Mouse (Mus musculus): ENCODE measurements at regions not wholly inside any gene's neighbourhood (a gene's known extent, or its start where the extent isn't known, plus 50 kb on each side); places are given as distances from the start of the nearest gene placed in this dataset.
A peak's percentile ranks its signal among the peaks of the same experiment; 100 is the strongest.

- Histone ChIP-seq H3K4me1 (replicated peaks) (no peaks in the 10 kb centered on the region), H3K27me3 (ENCODE audit: insufficient read depth, poor library complexity, severe bottlenecking) (no peaks in the 10 kb centered on the region), H3K27ac (no peak overlapping the region), H3K4me3 (no peak overlapping the region), H3K9me3 (no peaks in the 10 kb centered on the region), H3K36me3 (no peaks in the 10 kb centered on the region)
- no peak for DNase-seq (ENCODE audit: low spot score)
- 74% methylated on average over 4 of the region's 4 CpGs for WGBS
These were observed 237.5 kb upstream of the Zic3 start for GRCm38 (mm10) chrX:57784959-57785358.

GRCm38 (mm10) chrX:57787615-57788014, 234.9 kb upstream of the Zic3 start:
- no peak for DNase-seq (ENCODE audit: low spot score)
- H3K27ac ChIP-seq, result no peak overlapping the region
- H3K27me3 ChIP-seq (ENCODE audit: insufficient read depth, poor library complexity, severe bottlenecking), result no peaks in the 10 kb centered on the region
- H3K9me3 ChIP-seq, result no peaks in the 10 kb centered on the region
- H3K36me3 ChIP-seq, result no peaks in the 10 kb centered on the region
- WGBS, result 84% methylated on average over 1 of the region's 1 CpGs
- H3K4me1 ChIP-seq (replicated peaks), result no peaks in the 10 kb centered on the region
- H3K4me3 ChIP-seq, result no peak overlapping the region

GRCm38 (mm10) chrX:57797956-57798355, 224.5 kb upstream of the Zic3 start:
- Histone ChIP-seq H3K4me1 (replicated peaks) (peaks cover 9% of the 10 kb centered on the region; the same call in 1 of the 2 replicates), H3K4me3 (no peak overlapping the region), H3K27ac (peak overlapping the region; percentile 53; the same call in 1 of the 2 replicates), H3K27me3 (ENCODE audit: insufficient read depth, poor library complexity, severe bottlenecking) (no peaks in the 10 kb centered on the region), H3K9me3 (no peaks in the 10 kb centered on the region), H3K36me3 (no peaks in the 10 kb centered on the region)
- peak; percentile 23 for DNase-seq (ENCODE audit: low spot score)
- 40% methylated on average over 6 of the region's 6 CpGs for WGBS

- no peaks in the 10 kb centered on the region for H3K27me3 ChIP-seq (ENCODE audit: insufficient read depth, poor library complexity, severe bottlenecking)
- H3K27ac ChIP-seq, result peak overlapping the region; percentile 53; the same call in 1 of the 2 replicates
- 54% methylated on average over 3 of the region's 3 CpGs for WGBS
- DNase-seq (ENCODE audit: low spot score), result no peak
- H3K4me3 ChIP-seq, result no peak overlapping the region
- H3K36me3 ChIP-seq, result no peaks in the 10 kb centered on the region
- H3K4me1 ChIP-seq (replicated peaks), result peaks cover 9% of the 10 kb centered on the region; the same call in 1 of the 2 replicates
- H3K9me3 ChIP-seq, result no peaks in the 10 kb centered on the region
These were observed 224.1 kb upstream of the Zic3 start for GRCm38 (mm10) chrX:57798394-57798793.

GRCm38 (mm10) chrX:57798869-57799268, 223.6 kb upstream of the Zic3 start:
- H3K9me3 ChIP-seq, result no peaks in the 10 kb centered on the region
- H3K27me3 ChIP-seq (ENCODE audit: insufficient read depth, poor library complexity, severe bottlenecking), result no peaks in the 10 kb centered on the region
- no peaks in the 10 kb centered on the region for H3K36me3 ChIP-seq
- no peak overlapping the region for H3K4me3 ChIP-seq
- 40% methylated on average over 2 of the region's 2 CpGs for WGBS
- no peak overlapping the region for H3K27ac ChIP-seq
- DNase-seq (ENCODE audit: low spot score), result no peak
- H3K4me1 ChIP-seq (replicated peaks), result peaks cover 9% of the 10 kb centered on the region; the same call in 1 of the 2 replicates

All from hindbrain, embryonic 10.5 days (tissue).